Mouse (Mus musculus): ENCODE results near the gene Prss36.

DNA sequence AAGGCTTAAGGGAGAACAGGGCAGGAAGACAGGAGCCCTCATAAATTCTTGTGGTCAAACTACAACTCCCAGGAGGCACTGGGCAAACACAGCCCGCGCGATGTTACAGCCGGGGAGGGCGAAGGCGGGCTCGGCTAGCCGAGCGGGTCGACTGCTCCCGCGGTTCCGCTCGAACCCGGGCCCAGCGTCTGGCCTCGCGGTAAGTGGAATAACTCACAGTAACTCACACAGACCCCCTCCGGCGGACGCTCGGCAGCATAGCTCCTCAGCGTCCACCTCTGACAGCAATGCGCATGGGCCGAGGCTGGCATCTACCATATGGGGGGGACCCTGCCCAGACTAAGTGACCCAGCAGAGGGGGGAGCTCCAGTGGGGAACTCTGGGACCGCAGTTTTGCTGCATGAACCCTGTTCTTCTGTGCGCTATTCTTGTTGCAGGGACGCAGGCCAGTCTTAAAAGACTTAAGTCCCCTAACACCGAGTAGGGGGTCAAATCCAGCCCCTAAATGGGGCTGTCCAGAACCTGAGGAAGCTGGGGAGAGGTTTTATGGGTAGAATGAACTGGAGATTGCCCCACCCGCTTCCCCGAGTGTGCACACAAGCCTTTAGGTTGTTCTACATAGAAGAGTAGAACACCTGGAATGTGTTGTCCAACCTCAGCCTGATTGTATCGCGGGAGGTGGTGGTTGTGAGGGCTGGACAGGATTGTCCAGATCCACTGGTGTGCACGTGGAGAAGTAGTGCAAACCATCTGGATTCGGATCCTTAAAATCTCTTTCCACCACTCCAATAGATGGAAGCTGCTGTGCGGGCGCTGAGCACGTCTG is 42.3 kb downstream of the Prss36 start, which contains the start of gene Bckdk:
- TF ChIP-seq POLR2A (IDR thresholded peaks at IDR 0.05; ENCODE audit: control insufficient read depth in 1 of 2, insufficient read depth in 1 of 2, low read depth in 1 of 2, low read length in 2 of 2, poor library complexity in 1 of 2) (peak; percentile 84 to 91; a peak in 3 of 4 replicates), GATA1 (IDR thresholded peaks at IDR 0.05; ENCODE audit: low read depth, low read length) (no peak), TCF12 (IDR thresholded peaks at IDR 0.05; ENCODE audit: low read depth, low read length) (no peak; the same call in 1 of the 2 replicates), NELFE (IDR thresholded peaks at IDR 0.05; ENCODE audit: low read depth, low read length) (peak; percentile 85), RCOR1 (IDR thresholded peaks at IDR 0.05; ENCODE audit: low read depth, low read length) (no peak), EP300 (IDR thresholded peaks at IDR 0.05; ENCODE audit: low read depth in 1 of 2, low read length in 2 of 2) (no peak)

Data from MEL (cell line).